Mouse (Mus musculus) thymus, adult 2 months (tissue): ENCODE data around the gene Tapt1. TPM values are rescaled to one million over a fixed set of nuclear protein-coding genes. Genes with fewer than 3 reads are reported as not detected.
"Not testable (repeated sequence)": the region's sequence is repeated elsewhere in the genome, so short reads cannot be mapped to it uniquely, and the experiment has no call there.

ENCODE experiments used
- DNase-seq: peaks from one replicate; pipeline ENCODE4 v3.0.0; 2021
- H3K27ac ChIP-seq: fragments of 200-500 bp; 2 replicates; pipeline ENCODE4 v1.5.1; 2012; ENCODE audit warnings: low read length, control low read depth; ENCODE audit not compliant: control insufficient read depth, insufficient read depth
- H3K27me3 ChIP-seq: fragments of 200-500 bp; 2 replicates; pipeline ENCODE4 v1.6.1; 2012; ENCODE audit warnings: mild to moderate bottlenecking, low read length, moderate library complexity, mixed read lengths; ENCODE audit not compliant: control insufficient read depth, insufficient read depth
- H3K36me3 ChIP-seq: fragments of 200-500 bp; 2 replicates; pipeline ENCODE4 v1.6.1; 2012; ENCODE audit warnings: mild to moderate bottlenecking, low read length, moderate library complexity; ENCODE audit not compliant: control insufficient read depth, insufficient read depth
- H3K4me1 ChIP-seq: fragments of 200-500 bp; replicated peaks from 2 replicates; pipeline ENCODE4 v1.6.1; 2012; ENCODE audit warnings: low read length; ENCODE audit not compliant: control insufficient read depth, insufficient read depth
- H3K4me3 ChIP-seq: fragments of 200-500 bp; 2 replicates; pipeline ENCODE4 v1.5.1; 2012; ENCODE audit warnings: mild to moderate bottlenecking, low read length, control low read depth, moderate library complexity; ENCODE audit not compliant: control insufficient read depth, insufficient read depth
- CTCF ChIP-seq: fragments of 200-500 bp; IDR thresholded peaks from 2 replicates; pipeline ENCODE4 v1.5.1; 2012; ENCODE audit warnings: mild to moderate bottlenecking, control low read depth, low read length, moderate library complexity, borderline replicate concordance; ENCODE audit not compliant: control insufficient read depth, poor library complexity, insufficient read depth; ENCODE audit errors: extremely low read depth
- POLR2A ChIP-seq: fragments of 200-500 bp; IDR thresholded peaks from 2 replicates; pipeline ENCODE4 v1.6.1; 2012; ENCODE audit warnings: mild to moderate bottlenecking, low read length, control low read depth, moderate library complexity; ENCODE audit not compliant: control insufficient read depth, poor library complexity, insufficient read depth; ENCODE audit errors: extremely low read depth
- whole genome bisulfite sequencing: fragments of 180-500 bp; shearing (Covaris S2); methylation state at CpG from one replicate; pipeline ENCODE4 v1.1.7; 2018; 5-methylcytosine and 5-hydroxymethylcytosine counted together
- polyA plus RNA-seq: library from polyadenylated mRNA; depleted of rRNA; stranded (reverse); fragments of >200 nt; gene quantifications from 2 replicates; pipeline ENCODE4 v1.2.3, GENCODE M21; 2012

Gene Tapt1
- polyA plus RNA-seq, 1 experiment = 242 TPM

DNA sequence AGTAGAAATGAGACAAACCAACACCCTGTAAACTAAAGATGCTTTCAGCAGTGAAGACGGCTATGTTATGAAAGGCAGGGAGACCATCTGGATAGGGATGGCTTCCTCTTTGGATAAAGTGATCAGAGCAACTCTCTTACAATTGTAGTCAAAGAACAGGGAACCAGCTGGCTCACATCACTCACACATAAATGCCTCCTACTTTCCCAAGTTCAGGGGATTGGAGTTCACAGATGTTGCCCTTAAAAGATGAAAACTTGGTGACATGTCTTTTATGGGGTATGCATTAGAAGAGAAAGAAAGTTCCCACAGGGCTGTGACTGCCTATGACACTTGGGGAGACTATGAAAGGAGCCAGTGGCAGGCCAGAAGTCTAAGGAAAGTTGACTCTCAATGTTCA, 73.4 kb downstream of the Tapt1 start:
- TF ChIP-seq CTCF (no peak), POLR2A (no peak)
- H3K27me3 ChIP-seq = no peaks in the 10 kb centered on the region
- DNase-seq = no peak
- H3K4me1 ChIP-seq = no peaks in the 10 kb centered on the region
- no peak overlapping the region for H3K27ac ChIP-seq
- H3K36me3 ChIP-seq = no peaks in the 10 kb centered on the region
- WGBS = 94% methylated on average over 1 of the region's 1 CpGs
- H3K4me3 ChIP-seq = no peak overlapping the region

DNA sequence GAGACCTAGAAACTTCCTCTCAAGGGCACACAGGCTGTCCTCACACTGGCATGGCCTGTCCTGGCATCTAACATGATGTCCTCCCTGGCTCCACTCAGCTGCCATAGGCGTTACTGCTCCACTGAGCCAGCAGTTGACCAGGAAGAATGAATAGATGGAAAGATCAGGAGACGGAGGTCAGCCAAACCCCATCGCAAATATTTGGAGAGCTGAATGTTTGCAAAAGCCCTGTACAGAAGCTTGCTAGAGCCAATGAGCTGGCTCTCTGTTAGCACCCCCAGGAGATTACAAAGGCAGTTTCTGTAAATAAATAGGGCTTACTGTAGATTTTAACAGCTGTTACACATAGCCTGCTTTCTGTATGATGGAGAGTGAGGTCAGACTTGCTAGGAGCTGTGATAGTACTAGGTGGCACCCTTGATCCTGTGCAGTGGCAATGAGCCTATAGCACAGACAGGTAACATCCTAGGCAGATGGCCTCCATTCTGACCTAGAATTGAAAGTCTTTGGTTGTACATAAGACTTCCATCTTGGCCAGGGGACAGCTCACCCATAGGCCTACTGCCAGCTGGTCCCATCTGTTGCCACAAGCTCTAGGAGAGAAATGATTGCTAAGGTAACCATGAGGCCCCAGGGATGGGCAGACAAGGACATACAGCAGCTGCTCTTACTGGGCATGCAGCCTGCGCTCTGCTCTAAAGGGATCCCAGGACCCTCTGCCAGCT, 74.9 kb downstream of the Tapt1 start:
- H3K27me3 ChIP-seq = no peaks in the 10 kb centered on the region
- WGBS = 96% methylated on average over 4 of the region's 4 CpGs
- no peak for DNase-seq
- no peak overlapping the region for H3K27ac ChIP-seq
- TF ChIP-seq POLR2A = no peak
- no peak for TF ChIP-seq CTCF
- H3K36me3 ChIP-seq = no peaks in the 10 kb centered on the region
- no peaks in the 10 kb centered on the region for H3K4me1 ChIP-seq
- no peak overlapping the region for H3K4me3 ChIP-seq

DNA sequence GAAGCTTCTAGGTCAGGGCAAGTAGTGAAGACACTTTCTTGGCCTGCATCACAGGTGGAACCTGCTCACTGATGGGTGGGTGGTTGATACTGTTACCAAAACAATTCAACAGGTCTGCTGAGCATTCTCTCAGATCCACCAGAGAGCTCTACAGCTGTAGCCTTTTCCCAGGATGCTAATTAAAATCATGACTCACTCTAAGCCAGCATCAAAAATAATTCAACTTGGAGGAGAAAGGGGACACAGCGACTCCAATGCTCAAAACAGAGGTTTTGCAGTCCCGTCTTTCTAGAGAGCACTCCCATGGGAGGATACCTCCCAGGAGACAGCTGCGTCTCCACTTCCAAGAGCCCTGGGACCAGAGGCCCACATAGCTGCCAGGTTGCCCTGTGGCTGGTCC, 78.7 kb downstream of the Tapt1 start:
- Histone ChIP-seq H3K4me1 (no peaks in the 10 kb centered on the region), H3K36me3 (no peaks in the 10 kb centered on the region), H3K27me3 (no peaks in the 10 kb centered on the region), H3K4me3 (no peak overlapping the region), H3K27ac (no peak overlapping the region)
- no peak for DNase-seq
- 98% methylated on average over 3 of the region's 3 CpGs for WGBS
- TF ChIP-seq CTCF = no peak
- TF ChIP-seq POLR2A = no peak

DNA sequence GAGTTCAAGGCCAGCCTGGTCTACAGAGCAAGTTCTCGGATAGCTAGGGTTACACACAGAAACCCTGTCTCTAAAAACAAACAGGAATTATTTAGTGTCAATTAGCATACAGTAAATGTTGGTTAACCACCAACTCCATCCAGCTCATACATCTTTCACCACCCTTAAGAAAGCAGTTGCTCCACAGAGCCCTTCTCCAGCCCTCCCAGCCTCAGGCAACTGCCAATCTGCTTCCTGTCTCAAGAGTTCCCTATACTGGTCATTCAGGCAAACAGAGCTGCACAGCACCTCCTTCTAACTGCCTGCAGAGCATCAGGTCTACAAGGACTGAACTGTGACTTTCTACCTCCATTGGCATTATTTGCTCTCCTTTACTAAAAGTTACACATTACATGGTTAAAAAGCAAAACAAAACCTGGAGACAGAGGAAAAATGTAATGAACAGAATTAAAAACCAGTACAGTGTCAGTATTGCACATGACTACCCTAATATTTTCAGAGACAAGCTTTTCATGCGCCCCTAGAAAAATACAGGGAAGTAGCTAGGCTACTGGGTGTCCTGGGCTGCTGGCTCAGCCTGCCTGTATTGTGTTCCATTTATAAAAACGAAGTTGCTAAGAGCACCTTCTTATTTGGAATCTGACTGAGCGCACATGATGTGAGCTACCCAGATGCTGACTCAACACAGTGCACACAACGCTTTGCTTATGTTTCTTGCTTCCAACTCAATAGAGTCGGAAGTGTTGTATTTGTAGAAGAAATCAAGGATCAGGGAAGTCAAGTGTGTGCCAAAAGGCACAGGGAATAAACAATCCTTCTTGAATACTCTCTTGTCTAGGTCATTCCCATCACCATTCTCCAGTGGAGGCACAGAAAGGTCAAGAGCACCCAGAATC, 79.7 kb downstream of the Tapt1 start:
- WGBS = 76% methylated on average over 6 of the region's 6 CpGs
- Histone ChIP-seq H3K4me3 (no peak overlapping the region), H3K27me3 (no peaks in the 10 kb centered on the region), H3K4me1 (no peaks in the 10 kb centered on the region), H3K27ac (no peak overlapping the region), H3K36me3 (no peaks in the 10 kb centered on the region)
- no peak for TF ChIP-seq CTCF
- TF ChIP-seq POLR2A = no peak
- no peak for DNase-seq

DNA sequence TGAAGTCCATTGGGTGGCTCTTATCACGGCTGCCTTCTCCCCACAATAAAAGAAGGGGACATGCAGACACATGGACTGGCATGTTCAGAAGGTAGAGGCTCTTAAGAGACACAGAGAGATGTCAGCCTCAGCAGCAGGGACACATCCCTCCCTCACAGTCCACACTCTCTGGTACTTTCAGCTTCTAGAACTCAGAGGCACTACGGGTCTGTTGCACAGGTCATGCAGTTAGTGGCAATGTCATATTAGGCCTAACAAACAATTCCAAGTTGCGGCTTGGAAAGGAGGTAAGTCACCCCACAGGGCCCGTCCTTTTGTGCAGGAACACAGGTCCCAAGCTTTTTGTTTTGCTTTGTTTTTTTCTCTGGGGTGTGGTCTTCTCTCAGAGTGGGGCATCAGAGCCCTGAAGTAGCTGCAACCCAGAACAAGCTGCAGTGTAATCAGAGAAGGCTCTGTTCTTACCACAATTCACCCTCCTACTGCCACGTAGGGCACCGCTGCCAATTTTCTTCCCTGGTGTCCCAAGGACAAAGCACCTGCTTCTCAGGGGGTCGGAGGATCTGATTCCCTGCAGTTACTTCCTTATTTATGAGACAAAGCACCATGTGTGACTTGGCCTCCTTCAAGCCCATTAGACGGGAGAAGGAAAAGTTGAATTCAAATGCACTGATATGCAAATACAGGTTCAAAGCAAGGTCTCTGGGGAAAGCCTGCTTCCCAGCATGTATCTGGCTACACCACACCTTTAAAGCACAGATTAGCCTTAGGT, 82.8 kb downstream of the Tapt1 start:
- TF ChIP-seq CTCF = no peak
- no peak for TF ChIP-seq POLR2A
- WGBS = 77% methylated on average over 8 of the region's 8 CpGs
- H3K36me3 ChIP-seq = no peaks in the 10 kb centered on the region
- no peak overlapping the region for H3K27ac ChIP-seq
- no peak overlapping the region for H3K4me3 ChIP-seq
- H3K4me1 ChIP-seq = no peaks in the 10 kb centered on the region
- H3K27me3 ChIP-seq = no peaks in the 10 kb centered on the region
- no peak for DNase-seq

DNA sequence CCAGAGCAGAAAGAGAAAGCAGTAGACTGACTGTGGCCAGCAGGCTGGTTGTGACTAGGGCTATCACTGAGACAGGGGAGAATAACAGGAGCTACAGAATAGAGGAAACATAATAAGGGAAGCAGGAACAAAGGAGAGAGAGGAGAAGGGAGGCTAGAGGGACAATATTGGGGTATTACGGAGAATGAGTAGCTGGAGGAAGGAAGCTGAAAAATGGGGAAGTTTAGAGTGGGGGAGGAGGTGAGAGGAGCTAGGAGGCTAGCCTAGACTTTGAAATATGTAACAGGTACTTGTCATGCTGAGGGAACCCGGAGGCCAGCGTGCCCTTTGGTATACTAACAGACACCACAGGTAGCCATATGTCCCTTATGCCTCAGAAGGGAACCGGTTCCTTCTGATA, 98.9 kb downstream of the Tapt1 start:
- H3K27me3 ChIP-seq = no peaks in the 10 kb centered on the region
- no peaks in the 10 kb centered on the region for H3K4me1 ChIP-seq
- no peak overlapping the region for H3K4me3 ChIP-seq
- no peaks in the 10 kb centered on the region for H3K36me3 ChIP-seq
- 30% methylated on average over 4 of the region's 4 CpGs for WGBS
- no peak overlapping the region for H3K27ac ChIP-seq
- TF ChIP-seq POLR2A (no peak), CTCF (no peak)
- DNase-seq = no peak

DNA sequence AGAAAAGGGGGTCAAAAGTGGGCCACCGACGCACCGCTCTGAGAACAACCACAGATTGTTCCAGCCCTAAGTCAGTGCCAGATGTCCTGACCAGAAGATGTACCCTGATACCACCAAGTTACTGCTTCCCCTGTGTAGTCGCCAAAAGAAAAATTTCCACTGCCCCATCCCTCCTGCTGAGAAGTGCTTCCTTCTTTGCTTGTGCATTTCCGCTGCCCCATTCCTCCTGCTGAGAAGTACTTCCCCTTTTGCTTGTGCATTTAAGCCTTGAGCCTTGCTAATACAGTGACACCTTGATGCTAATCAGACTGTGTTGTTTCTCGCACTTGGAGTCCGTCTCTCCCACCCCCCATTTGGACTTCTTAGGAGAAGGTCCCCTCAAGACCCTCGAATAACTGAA, 99.9 kb downstream of the Tapt1 start:
- H3K4me1 ChIP-seq, H3K27me3 ChIP-seq, H3K27ac ChIP-seq, H3K36me3 ChIP-seq, DNase-seq, H3K4me3 ChIP-seq: not testable (repeated sequence)
- WGBS = 97% methylated on average over 8 of the region's 8 CpGs
